Mouse (Mus musculus): ENCODE data around the gene Tubd1.

The Tubd1 gene

GRCm38 (mm10) chr11:86611991-86612390 is 67.2 kb downstream of the Tubd1 start:
- no peak for DNase-seq (ENCODE audit: low read depth, low spot score)
- Histone ChIP-seq H3K36me3 (ENCODE audit: control insufficient read depth, insufficient read depth, low read length, poor library complexity, severe bottlenecking) (0 out of 2 replicates have a peak, but pooled peaks cover 2% of the 10 kb centered on the region), H3K27me3 (ENCODE audit: control insufficient read depth, insufficient read depth, low read length, poor library complexity, severe bottlenecking) (no peaks in the 10 kb centered on the region)

DNA sequence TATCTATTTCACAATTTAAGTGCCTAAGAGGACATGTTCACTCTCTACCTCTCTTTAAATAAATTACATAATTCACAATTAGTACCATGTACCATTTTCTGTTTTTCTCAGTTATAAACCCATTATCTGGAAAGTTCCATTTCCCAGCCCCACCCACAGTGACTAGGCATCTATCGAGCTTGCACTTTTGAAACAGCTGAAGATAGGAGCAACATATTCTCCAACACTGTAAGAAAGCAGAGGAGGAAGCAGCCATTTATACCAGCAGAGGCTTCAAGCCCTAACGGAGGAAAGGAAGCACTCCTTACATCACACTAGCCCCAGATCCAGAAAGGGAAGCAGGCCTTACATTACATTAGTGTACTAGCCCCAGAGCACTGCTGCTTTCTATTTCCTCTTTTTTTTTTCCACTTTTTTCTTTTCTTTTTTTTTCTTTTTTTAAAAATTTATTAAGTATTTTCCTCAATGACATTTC is 69.3 kb downstream of the Tubd1 start:
- H3K36me3 ChIP-seq (ENCODE audit: control insufficient read depth, insufficient read depth, low read length, poor library complexity, severe bottlenecking), result 0 out of 2 replicates have a peak, but pooled peaks cover 2% of the 10 kb centered on the region
- peak; percentile 66 for DNase-seq (ENCODE audit: low read depth, low spot score)

GRCm38 (mm10) chr11:86614607-86615006 is 69.8 kb downstream of the Tubd1 start:
- Histone ChIP-seq H3K27me3 (ENCODE audit: control insufficient read depth, insufficient read depth, low read length, poor library complexity, severe bottlenecking) (no peaks in the 10 kb centered on the region), H3K36me3 (ENCODE audit: control insufficient read depth, insufficient read depth, low read length, poor library complexity, severe bottlenecking) (0 out of 2 replicates have a peak, but pooled peaks cover 2% of the 10 kb centered on the region)
- DNase-seq (ENCODE audit: low read depth, low spot score), result no peak

More for the DNA sequence above, 69.3 kb downstream of the Tubd1 start:
- H3K27me3 ChIP-seq (ENCODE audit: control insufficient read depth, insufficient read depth, low read length, poor library complexity, severe bottlenecking), result no peaks in the 10 kb centered on the region

Data from splenic B cell, adult 2 months (primary cell).